Mouse (Mus musculus): Measurements from ENCODE around the gene Mrtfa.

DNA sequence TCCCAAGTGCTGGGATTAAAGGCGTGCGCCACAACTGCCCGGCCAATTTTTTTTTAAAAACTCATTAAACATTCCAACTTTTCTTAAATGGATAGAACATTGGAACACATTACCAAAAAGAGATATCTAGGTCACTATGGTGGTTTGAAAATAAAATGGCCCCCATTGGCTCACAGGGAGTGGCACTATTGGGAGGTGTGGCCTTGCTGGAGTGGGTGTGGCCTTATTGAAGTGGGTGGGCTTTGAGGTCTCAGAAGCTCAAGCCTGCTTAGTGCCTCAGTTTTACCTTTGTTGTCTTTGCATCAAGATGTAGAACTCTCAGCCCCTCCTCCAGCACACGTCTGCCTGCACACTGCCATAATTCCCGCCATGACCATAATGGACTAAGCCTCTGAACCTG is 11.9 kb upstream of the Mrtfa start:
- no peak for TF ChIP-seq CTCF (IDR thresholded peaks at IDR 0.05)
- no peak for TF ChIP-seq EP300 (IDR thresholded peaks at IDR 0.05)

Measured in lung, postnatal 0 days (tissue).